Mouse (Mus musculus) CH12.LX (cell line): ENCODE results near the gene Tha1. TPM values are rescaled to one million over a fixed set of nuclear protein-coding genes. Genes with fewer than 3 reads are reported as not detected.
A peak's percentile ranks its signal among the peaks of the same experiment; 100 is the strongest.

ENCODE experiments used
- DNase-seq: peaks from one replicate; pipeline ENCODE4 v3.0.0-alpha.2; 2013; ENCODE audit errors: extremely low read depth
- H3K27ac ChIP-seq: 2 replicates; pipeline ENCODE4 v1.5.1; 2012; ENCODE audit warnings: low read depth, mild to moderate bottlenecking, control low read depth, moderate library complexity; ENCODE audit not compliant: insufficient read depth
- H3K27me3 ChIP-seq: replicated peaks from 2 replicates; pipeline ENCODE3; 2012; ENCODE audit warnings: inconsistent platforms
- H3K36me3 ChIP-seq, 2 experiments: replicated peaks in 1 of 2; 2 replicates each; pipeline versions ENCODE3 to v1.6.1; 2012; ENCODE audit warnings: inconsistent platforms in 1 of 2, low read length in 1 of 2, mild to moderate bottlenecking in 1 of 2, mixed read lengths in 1 of 2, moderate library complexity in 1 of 2; ENCODE audit not compliant: control insufficient read depth in 1 of 2, insufficient read depth in 1 of 2
- H3K4me1 ChIP-seq, 2 experiments: 2 replicates each; pipeline ENCODE4 v1.6.1; 2012; ENCODE audit warnings: inconsistent platforms in 1 of 2, moderate library complexity in 1 of 2; ENCODE audit not compliant: insufficient read depth in 2 of 2, control insufficient read depth in 1 of 2
- H3K4me2 ChIP-seq: 2 replicates; pipeline ENCODE4 v1.6.1; 2012; ENCODE audit warnings: low read depth, mild to moderate bottlenecking, control low read depth; ENCODE audit not compliant: poor library complexity, insufficient read depth, severe bottlenecking
- H3K4me3 ChIP-seq, 3 experiments: fragments of 150-350 bp in 1 of 3; sonication (generic) in 1 of 3; replicated peaks in 1 of 3; 2 replicates each; pipeline versions ENCODE3 to v1.5.1; 2011 to 2012; ENCODE audit warnings: low read depth in 2 of 3, low read length in 2 of 3, mild to moderate bottlenecking in 2 of 3, moderate library complexity in 2 of 3, control low read depth in 1 of 3, improper control_type of control experiment in 1 of 3, inconsistent platforms in 1 of 3, mixed read lengths in 1 of 3; ENCODE audit not compliant: poor library complexity in 1 of 3
- H3K79me2 ChIP-seq: replicated peaks from 2 replicates; pipeline ENCODE4 v1.6.1; 2012; ENCODE audit warnings: mild to moderate bottlenecking, moderate library complexity; ENCODE audit not compliant: control insufficient read depth, poor library complexity, insufficient read depth, severe bottlenecking; ENCODE audit errors: extremely low read depth
- H3K9ac ChIP-seq: 2 replicates; pipeline ENCODE4 v1.6.1; 2012; ENCODE audit warnings: low read depth, mild to moderate bottlenecking, control low read depth, moderate library complexity; ENCODE audit not compliant: insufficient read depth
- H3K9me3 ChIP-seq: replicated peaks from 2 replicates; pipeline ENCODE3; 2012; ENCODE audit warnings: low read length, inconsistent platforms, mixed read lengths
- BHLHE40 ChIP-seq: IDR thresholded peaks from 2 replicates; pipeline ENCODE4 v1.6.1; 2011; ENCODE audit warnings: mild to moderate bottlenecking, low read depth, low read length, improper control_type of control experiment
- CHD2 ChIP-seq: IDR thresholded peaks from 2 replicates; pipeline ENCODE4 v1.6.1; 2011; ENCODE audit warnings: low read length, improper control_type of control experiment
- CTCF ChIP-seq, 2 experiments: IDR thresholded peaks in 1 of 2; conservative IDR thresholded peaks in 1 of 2; 2 replicates each; pipeline ENCODE4 v1.5.1; 2011 to 2012; ENCODE audit warnings: low read depth in 2 of 2, low read length in 2 of 2, improper control_type of control experiment in 1 of 2, inconsistent platforms in 1 of 2, mild to moderate bottlenecking in 1 of 2, moderate library complexity in 1 of 2
- ELF1 ChIP-seq: IDR thresholded peaks from 2 replicates; pipeline ENCODE4 v1.6.1; 2014; ENCODE audit warnings: low read depth, mild to moderate bottlenecking, inconsistent platforms, low read length, improper control_type of control experiment
- ETS1 ChIP-seq: conservative IDR thresholded peaks from 2 replicates; pipeline ENCODE4 v1.6.1; 2012; ENCODE audit warnings: low read depth, mild to moderate bottlenecking, inconsistent platforms, low read length, improper control_type of control experiment, moderate library complexity
- GABPA ChIP-seq: IDR thresholded peaks from 2 replicates; pipeline ENCODE4 v1.6.1; 2012; ENCODE audit warnings: low read depth, low read length, improper control_type of control experiment, inconsistent platforms; ENCODE audit not compliant: insufficient replicate concordance
- HCFC1 ChIP-seq: IDR thresholded peaks from 2 replicates; pipeline ENCODE4 v1.6.1; 2012; ENCODE audit warnings: low read depth, mild to moderate bottlenecking, inconsistent platforms, low read length, improper control_type of control experiment
- IRF4 ChIP-seq: IDR thresholded peaks from 2 replicates; pipeline ENCODE4 v1.6.1; 2014; ENCODE audit warnings: low read depth, mild to moderate bottlenecking, inconsistent platforms, low read length, improper control_type of control experiment
- JUN ChIP-seq: IDR thresholded peaks from 2 replicates; pipeline ENCODE4 v1.6.1; 2011; ENCODE audit warnings: low read depth, mild to moderate bottlenecking, low read length, improper control_type of control experiment, moderate library complexity; ENCODE audit not compliant: insufficient read depth
- KAT2A ChIP-seq: IDR thresholded peaks from 2 replicates; pipeline ENCODE4 v1.6.1; 2012; ENCODE audit warnings: low read length, improper control_type of control experiment, inconsistent platforms; ENCODE audit not compliant: insufficient replicate concordance
- MAFK ChIP-seq: IDR thresholded peaks from 2 replicates; pipeline ENCODE4 v1.6.1; 2011; ENCODE audit warnings: low read length, improper control_type of control experiment; ENCODE audit not compliant: insufficient replicate concordance
- MAX ChIP-seq: IDR thresholded peaks from 2 replicates; pipeline ENCODE4 v1.6.1; 2011; ENCODE audit warnings: low read length, improper control_type of control experiment
- MAZ ChIP-seq: IDR thresholded peaks from 2 replicates; pipeline ENCODE4 v1.6.1; 2012; ENCODE audit warnings: low read depth, mild to moderate bottlenecking, inconsistent platforms, low read length, improper control_type of control experiment, moderate library complexity
- MEF2A ChIP-seq: IDR thresholded peaks from 2 replicates; pipeline ENCODE4 v1.6.1; 2014; ENCODE audit warnings: low read depth, mild to moderate bottlenecking, inconsistent platforms, low read length, improper control_type of control experiment, borderline replicate concordance
- NELFE ChIP-seq: IDR thresholded peaks from 2 replicates; pipeline ENCODE4 v1.6.1; 2011; ENCODE audit warnings: low read depth, low read length, improper control_type of control experiment
- NRF1 ChIP-seq: IDR thresholded peaks from 2 replicates; pipeline ENCODE4 v1.6.1; 2014; ENCODE audit warnings: low read depth, mild to moderate bottlenecking, inconsistent platforms, low read length, improper control_type of control experiment, moderate library complexity
- PAX5 ChIP-seq: IDR thresholded peaks from 2 replicates; pipeline ENCODE4 v1.6.1; 2012; ENCODE audit warnings: low read length, inconsistent platforms, mixed read lengths
- POLR2A ChIP-seq: IDR thresholded peaks from 2 replicates; pipeline ENCODE4 v1.6.1; 2011; ENCODE audit warnings: low read depth, mild to moderate bottlenecking, improper control_type of control experiment, low read length
- POLR2AphosphoS2 ChIP-seq: IDR thresholded peaks from 2 replicates; pipeline ENCODE4 v1.6.1; 2011; ENCODE audit warnings: low read depth, low read length, improper control_type of control experiment
- RCOR1 ChIP-seq: conservative IDR thresholded peaks from 2 replicates; pipeline ENCODE4 v1.6.1; 2012; ENCODE audit warnings: low read depth, mild to moderate bottlenecking, inconsistent platforms, low read length, improper control_type of control experiment
- SIN3A ChIP-seq: IDR thresholded peaks from 2 replicates; pipeline ENCODE4 v1.6.1; 2012; ENCODE audit warnings: low read length, improper control_type of control experiment, inconsistent platforms
- SMC3 ChIP-seq: IDR thresholded peaks from 2 replicates; pipeline ENCODE4 v1.6.1; 2011; ENCODE audit warnings: low read depth, low read length, improper control_type of control experiment
- TBP ChIP-seq: conservative IDR thresholded peaks from 2 replicates; pipeline ENCODE4 v1.6.1; 2011; ENCODE audit warnings: low read depth, low read length, improper control_type of control experiment
- TCF12 ChIP-seq: IDR thresholded peaks from 2 replicates; pipeline ENCODE4 v1.6.1; 2014; ENCODE audit warnings: low read depth, mild to moderate bottlenecking, inconsistent platforms, low read length, improper control_type of control experiment
- USF1 ChIP-seq: IDR thresholded peaks from 2 replicates; pipeline ENCODE4 v1.6.1; 2014; ENCODE audit warnings: low read depth, mild to moderate bottlenecking, inconsistent platforms, low read length, improper control_type of control experiment
- USF2 ChIP-seq: conservative IDR thresholded peaks from 2 replicates; pipeline ENCODE4 v1.6.1; 2011; ENCODE audit warnings: low read depth, low read length, improper control_type of control experiment
- ZMIZ1 ChIP-seq: IDR thresholded peaks from 2 replicates; pipeline ENCODE4 v1.6.1; 2012; ENCODE audit warnings: low read depth, mild to moderate bottlenecking, inconsistent platforms, low read length, improper control_type of control experiment
- dilution Hi-C: fragments of 300-500 bp; cut with MboI; formaldehyde crosslinking; loops from 2 replicates; pipeline ENCODE4 v1.14.3; 2020; ENCODE audit warnings: low sequenced_read_pairs; ENCODE audit not compliant: extremely low pct_unique_long_range_greater_than_20kb, extremely low pct_ligation_motif_present
- in situ Hi-C: fragments of 300-500 bp; cut with MboI; formaldehyde crosslinking; loops from 3 replicates; pipeline ENCODE4 v1.14.3; 2019; ENCODE audit warnings: low sequenced_read_pairs, low pct_ligation_motif_present, low pct_unique_long_range_greater_than_20kb, mixed read lengths
- polyA plus RNA-seq: library from polyadenylated mRNA; unstranded; fragments of >175 nt; gene quantifications from 2 replicates; pipeline ENCODE4 v1.2.1, GENCODE M21; 2012; ENCODE audit warnings: low read depth; ENCODE audit not compliant: insufficient read length
- total RNA-seq, 2 experiments: library from RNA; depleted of rRNA; stranded (reverse); fragments of 300-350 nt in 1 of 2; fragments of >200 nt in 1 of 2; gene quantifications; 2 replicates each; pipeline ENCODE4 v1.2.3; 2012 to 2014

Tha1 gene
- total and polyA plus RNA-seq, 3 experiments = not detected

DNA sequence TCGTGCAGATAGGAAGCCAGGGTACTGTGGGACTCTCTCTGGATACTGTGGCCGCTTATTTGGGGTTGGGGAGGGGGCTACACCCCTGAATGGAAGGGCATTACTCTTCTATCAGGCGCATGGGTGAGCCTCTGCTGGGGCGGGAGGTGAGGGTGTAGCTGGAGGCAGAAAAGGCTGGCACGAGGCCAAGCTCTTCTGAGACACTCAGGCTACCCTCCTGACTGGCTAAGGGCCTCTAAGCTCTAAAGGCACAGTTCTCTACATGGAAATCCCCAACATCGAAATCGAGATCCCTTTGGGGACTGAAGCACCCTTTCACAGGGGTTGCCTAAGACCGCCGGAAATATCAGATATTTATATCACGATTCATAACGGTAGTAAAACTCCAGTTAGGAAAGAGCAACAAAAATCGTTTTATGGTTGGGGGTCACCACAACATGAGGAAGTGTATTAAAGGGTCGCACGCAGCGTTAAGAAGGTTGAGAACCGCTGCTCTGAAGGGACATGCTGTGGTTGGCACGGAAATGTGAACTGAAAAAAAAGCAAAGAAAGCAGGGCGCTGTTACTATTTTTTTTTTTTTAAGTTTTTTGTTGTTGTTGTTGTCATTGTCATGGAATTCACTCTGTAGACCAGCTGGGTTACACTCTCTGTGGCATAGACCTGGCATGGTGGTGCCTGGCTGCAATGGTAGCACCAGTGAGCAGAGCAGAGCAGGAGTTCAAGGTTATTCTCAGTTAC, 45.0 kb downstream of the Tha1 start (continued):
- TF ChIP-seq RCOR1 = peak; percentile 75; the same call in 1 of the 2 replicates
- TF ChIP-seq USF2 = no peak
- TF ChIP-seq ZMIZ1 = peak; percentile 53; the same call in 1 of the 2 replicates
- no peak for TF ChIP-seq ELF1
- TF ChIP-seq GABPA = no peak
- TF ChIP-seq NRF1 = peak; percentile 11; the same call in 1 of the 2 replicates
- TF ChIP-seq PAX5 = no peak
- no peak for TF ChIP-seq MAZ
- peak; percentile 56 for TF ChIP-seq MAX
- peak; percentile 86 for TF ChIP-seq TBP
- TF ChIP-seq CHD2 = peak; percentile 71
- TF ChIP-seq NELFE = peak; percentile 56; the same call in 1 of the 2 replicates
- no peak for TF ChIP-seq KAT2A
- no peak for TF ChIP-seq SMC3
- peak; percentile 55; the same call in 1 of the 2 replicates for TF ChIP-seq HCFC1
- TF ChIP-seq JUN = peak; percentile 58
- peak; percentile 91 for TF ChIP-seq SIN3A
- TF ChIP-seq IRF4 = peak; percentile 95
- TF ChIP-seq USF1 = no peak
- peak; percentile 60; the same call in 1 of the 2 replicates for TF ChIP-seq MAFK
- peak; percentile 92 for TF ChIP-seq MEF2A
- TF ChIP-seq CTCF (conservative IDR thresholded peaks at IDR 0.05 in 1 of 2, IDR thresholded peaks at IDR 0.05 in 1 of 2; ENCODE audit: low read depth in 2 of 2, low read length in 2 of 2) = no peak
- TF ChIP-seq, all 38 proteins: peak for 25

DNA sequence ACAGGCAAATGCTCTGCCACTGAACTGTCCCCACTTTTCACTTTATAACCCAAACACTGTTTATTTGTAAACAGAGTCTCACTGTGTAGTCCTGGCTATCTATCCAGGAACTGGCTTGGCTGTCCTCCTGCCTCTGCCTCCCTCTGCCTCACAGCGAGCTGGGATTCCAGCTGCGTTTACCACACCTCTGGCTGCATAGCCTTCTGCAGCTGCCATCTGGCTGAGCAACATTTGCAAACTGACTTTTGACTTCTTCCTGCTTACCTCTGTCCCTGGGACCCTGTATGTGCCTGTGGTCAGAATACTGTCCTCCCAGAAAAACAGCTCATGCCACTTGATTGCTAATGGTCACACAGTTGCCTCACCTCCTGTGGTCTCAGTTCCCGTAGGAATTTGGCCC, 45.9 kb downstream of the Tha1 start:
- TF ChIP-seq ETS1 (peak; percentile 30; the same call in 1 of the 2 replicates), ELF1 (no peak), BHLHE40 (0 out of 2 replicates have a peak, but pooled peaks have one; percentile 28), PAX5 (no peak), CHD2 (no peak), RCOR1 (no peak), SIN3A (peak; percentile 39; the same call in 1 of the 2 replicates), TCF12 (peak; percentile 66; the same call in 1 of the 2 replicates), POLR2AphosphoS2 (no peak), POLR2A (no peak)
- dilution Hi-C loops = no loop called here
- Histone ChIP-seq H3K27ac (peak overlapping the region; percentile 94), H3K27me3 (no peaks in the 10 kb centered on the region), H3K4me2 (peak overlapping the region; percentile 89), H3K36me3 (peaks cover 13 to 28% of the 10 kb centered on the region in 2 experiments), H3K79me2 (peaks cover 48% of the 10 kb centered on the region), H3K4me1 (peaks cover 11 to 54% of the 10 kb centered on the region in 2 experiments), H3K9me3 (no peaks in the 10 kb centered on the region), H3K4me3 (peak overlapping the region; percentile 64 to 77 (median 65)), H3K9ac (peak overlapping the region; percentile 85)
- in situ Hi-C loops = loop anchor here (5.0 to 10.0 kb wide), 3 partner anchors 35 to 353 kb away; no protein-coding TSS in a partner anchor
- peak; percentile 35 for DNase-seq
